Mouse (Mus musculus) neural tube, embryonic 13.5 days (tissue): ENCODE data around the gene Meox1. TPM values are rescaled to one million over a fixed set of nuclear protein-coding genes. Genes with fewer than 3 reads are reported as not detected.

Experiments used
- ATAC-seq: fragments of 200-750 bp; cut with Nextera tagmentation; 2 replicates; pipeline ENCODE4 v1.8.0; 2017; ENCODE audit warnings: low read depth, mild to moderate bottlenecking, moderate TSS enrichment, moderate library complexity
- H3K27ac ChIP-seq: fragments of 300-500 bp; sonication (generic); replicated peaks from 2 replicates; pipeline ENCODE4 v1.5.1; 2015; ENCODE audit warnings: moderate library complexity, mild to moderate bottlenecking, inconsistent platforms
- H3K27me3 ChIP-seq: fragments of 300-500 bp; sonication (generic); 2 replicates; pipeline ENCODE4 v1.6.1; 2015; ENCODE audit warnings: mild to moderate bottlenecking, inconsistent platforms
- H3K36me3 ChIP-seq: fragments of 300-500 bp; sonication (generic); 2 replicates; pipeline ENCODE4 v1.6.1; 2015; ENCODE audit warnings: mild to moderate bottlenecking, inconsistent platforms
- H3K4me1 ChIP-seq: fragments of 300-500 bp; sonication (generic); replicated peaks from 2 replicates; pipeline ENCODE4 v1.6.1; 2015; ENCODE audit warnings: inconsistent platforms
- H3K4me2 ChIP-seq: fragments of 300-500 bp; sonication (generic); 2 replicates; pipeline ENCODE4 v1.6.1; 2015; ENCODE audit warnings: inconsistent platforms, mild to moderate bottlenecking, moderate library complexity
- H3K4me3 ChIP-seq: fragments of 300-500 bp; sonication (generic); 2 replicates; pipeline ENCODE4 v1.5.1; 2015; ENCODE audit warnings: mild to moderate bottlenecking, inconsistent platforms
- H3K9ac ChIP-seq: fragments of 300-500 bp; sonication (generic); 2 replicates; pipeline ENCODE4 v1.6.1; 2015; ENCODE audit warnings: moderate library complexity, mild to moderate bottlenecking, inconsistent platforms
- H3K9me3 ChIP-seq: fragments of 300-500 bp; sonication (generic); 2 replicates; pipeline ENCODE4 v1.6.1; 2016; ENCODE audit warnings: inconsistent platforms
- WGBS: fragments of 180-500 bp; shearing (Covaris S2); methylation state at CpG from one replicate; pipeline ENCODE4 v1.1.7; 2015; 5-methylcytosine and 5-hydroxymethylcytosine counted together
- polyA plus RNA-seq: library from polyadenylated mRNA; unstranded; fragments of >200 nt; fragmentation: Nextera tagmentation; extraction: Ambion mirVana; gene quantifications from 2 replicates; pipeline ENCODE4 v1.2.1, GENCODE M21; 2015

The Meox1 gene
- 1.4 and 2.5 TPM in 2 replicates for polyA plus RNA-seq

DNA sequence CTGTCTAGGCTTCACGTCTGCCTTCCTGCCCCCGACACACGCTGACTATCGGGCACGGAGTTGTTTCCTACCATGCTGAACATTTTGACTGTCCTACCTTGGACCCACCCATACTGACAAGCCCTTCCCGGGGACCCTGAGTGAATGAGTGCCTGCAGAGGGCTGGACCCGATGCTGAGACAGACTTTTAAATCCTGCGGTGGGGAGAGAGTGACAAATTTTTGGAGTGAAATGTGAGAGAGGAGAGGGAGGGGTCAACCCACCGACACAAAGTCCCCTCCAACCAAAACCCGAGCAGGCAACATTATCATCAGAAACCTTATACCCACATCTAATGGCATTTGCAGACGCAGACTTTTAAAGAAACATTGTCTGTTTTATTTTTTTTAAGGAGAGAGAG, at the start of gene Meox1:
Gene Meox1 (minus strand): TSS at position 171 of the 400 bp plus-strand sequence.
- peaks cover 31% of the 10 kb centered on the region for H3K27me3 ChIP-seq
- H3K36me3 ChIP-seq, result no peaks in the 10 kb centered on the region
- peaks cover 43% of the 10 kb centered on the region for H3K4me1 ChIP-seq
- no peaks in the 10 kb centered on the region for H3K9me3 ChIP-seq
- peak within 1 kb of the TSS; percentile 43; the same call in 1 of the 2 replicates for H3K9ac ChIP-seq
- WGBS, result 27% methylated on average over 11 of the region's 11 CpGs
- no peak within 1 kb of the TSS for H3K4me3 ChIP-seq
- ATAC-seq, result no peak
- H3K4me2 ChIP-seq, result no peak within 1 kb of the TSS; the same call in 1 of the 2 replicates
- H3K27ac ChIP-seq, result no peak within 1 kb of the TSS

DNA sequence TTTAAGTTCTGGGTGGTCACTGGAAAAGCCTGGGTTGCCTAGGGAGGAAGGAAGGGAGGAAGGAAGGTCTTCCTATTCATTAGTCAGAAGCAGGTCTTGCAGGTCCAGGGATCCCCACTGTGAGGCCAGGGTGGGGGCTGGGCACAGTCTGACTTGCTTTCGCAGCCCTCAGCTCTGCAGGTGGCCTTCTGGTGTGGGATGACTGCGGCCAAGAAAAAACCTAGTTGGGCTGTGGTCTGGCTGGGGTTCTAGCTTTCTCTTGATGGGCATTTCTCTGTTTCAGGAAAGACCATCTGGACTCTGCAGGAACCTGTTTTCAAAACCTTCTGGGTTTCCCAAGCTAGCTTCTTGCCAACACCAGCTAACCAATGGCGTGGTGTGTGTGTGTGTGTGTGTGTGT, 48.9 kb upstream of the Meox1 start:
- ATAC-seq, result no peak
- peaks cover 13% of the 10 kb centered on the region for H3K27me3 ChIP-seq
- H3K36me3 ChIP-seq, result no peaks in the 10 kb centered on the region
- WGBS, result 34% methylated on average over 3 of the region's 3 CpGs
- H3K9me3 ChIP-seq, result peaks cover 6% of the 10 kb centered on the region; the same call in 1 of the 2 replicates
- no peak overlapping the region for H3K27ac ChIP-seq
- no peak overlapping the region for H3K4me2 ChIP-seq
- peaks cover under 1% of the 10 kb centered on the region; the same call in 1 of the 2 replicates for H3K4me1 ChIP-seq
- no peak overlapping the region for H3K9ac ChIP-seq
- H3K4me3 ChIP-seq, result no peak overlapping the region

DNA sequence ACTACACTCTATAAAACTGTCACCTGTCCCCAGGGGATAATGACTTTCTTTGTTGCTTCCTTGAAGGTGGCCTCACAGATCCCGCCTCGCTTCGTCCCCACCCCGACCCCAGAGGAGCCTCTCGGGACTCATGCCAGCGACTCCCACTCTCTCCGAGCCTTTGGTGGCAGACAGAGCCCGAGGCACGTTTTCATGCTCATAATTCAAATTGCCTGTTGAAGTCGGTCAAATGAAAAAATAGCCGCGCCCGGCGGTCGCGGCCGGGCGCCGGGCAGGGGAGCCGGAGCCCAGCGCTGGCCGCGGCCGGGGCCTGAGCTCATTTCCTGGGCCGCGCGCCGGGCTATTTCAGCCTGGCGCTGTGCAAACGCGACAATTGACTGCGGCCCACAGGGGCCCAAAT, 42.9 kb upstream of the Meox1 start:
- H3K27ac ChIP-seq, result no peak overlapping the region
- no peaks in the 10 kb centered on the region for H3K9me3 ChIP-seq
- peaks cover 21% of the 10 kb centered on the region for H3K4me1 ChIP-seq
- peak overlapping the region; percentile 69 for H3K9ac ChIP-seq
- WGBS, result under 1% methylated on average over 32 of the region's 32 CpGs
- H3K27me3 ChIP-seq, result peaks cover 37% of the 10 kb centered on the region
- H3K36me3 ChIP-seq, result no peaks in the 10 kb centered on the region
- peak overlapping the region; percentile 40 for H3K4me3 ChIP-seq
- peak overlapping the region; percentile 72 for H3K4me2 ChIP-seq
- 0 out of 2 replicates have a peak, but pooled peaks have one; percentile 51 for ATAC-seq

DNA sequence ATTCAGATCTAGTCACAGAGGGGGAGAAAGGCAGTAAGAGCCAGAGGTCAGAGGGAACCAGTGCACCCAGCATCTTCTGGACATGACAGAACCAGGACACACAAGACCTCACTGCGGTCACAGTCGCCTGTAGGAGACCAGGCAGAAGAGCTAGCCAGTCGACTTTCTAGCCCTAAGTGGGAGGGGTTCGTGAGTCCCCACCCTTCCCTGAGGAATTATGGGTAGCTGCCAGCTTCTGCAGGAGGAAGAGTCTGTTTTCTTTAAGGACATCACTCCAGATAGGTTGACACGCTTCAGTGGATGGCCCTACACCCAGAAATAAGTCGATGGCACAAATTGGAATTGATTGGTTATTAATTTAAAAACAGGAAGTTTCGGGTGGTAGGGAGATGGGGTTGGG, 42.2 kb upstream of the Meox1 start:
- H3K4me2 ChIP-seq, result peak overlapping the region; percentile 72; the same call in 1 of the 2 replicates
- ATAC-seq, result no peak
- WGBS, result 25% methylated on average over 7 of the region's 7 CpGs

DNA sequence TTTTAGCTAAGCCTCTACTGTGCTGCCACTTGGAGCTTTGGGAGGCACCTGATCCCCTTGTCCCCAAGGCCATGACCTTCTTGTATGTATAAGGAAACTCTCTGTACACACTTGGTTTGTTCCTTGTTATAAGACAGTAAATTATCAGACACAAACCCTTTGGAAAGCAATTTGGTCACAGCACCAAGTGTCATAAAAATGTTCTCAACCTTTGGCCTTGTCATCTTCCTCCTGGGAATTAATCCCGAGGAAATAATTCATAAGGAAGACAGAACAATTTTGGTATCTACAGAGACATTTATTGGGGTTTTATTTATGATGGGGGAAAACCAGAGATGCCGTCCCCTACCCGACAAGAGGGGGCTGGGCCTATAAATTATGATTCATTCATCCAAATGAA, 41.6 kb upstream of the Meox1 start:
- Histone ChIP-seq H3K9me3 (no peaks in the 10 kb centered on the region), H3K27me3 (peaks cover 37% of the 10 kb centered on the region), H3K4me2 (no peak overlapping the region), H3K27ac (no peak overlapping the region), H3K9ac (no peak overlapping the region), H3K36me3 (no peaks in the 10 kb centered on the region), H3K4me1 (peaks cover 21% of the 10 kb centered on the region), H3K4me3 (no peak overlapping the region)
- 46% methylated on average over 3 of the region's 3 CpGs for WGBS
- no peak for ATAC-seq

More for the DNA sequence above, 42.2 kb upstream of the Meox1 start:
- Histone ChIP-seq H3K4me1 (peaks cover 21% of the 10 kb centered on the region), H3K9ac (no peak overlapping the region), H3K36me3 (no peaks in the 10 kb centered on the region), H3K9me3 (no peaks in the 10 kb centered on the region), H3K27me3 (peaks cover 37% of the 10 kb centered on the region), H3K27ac (no peak overlapping the region), H3K4me3 (no peak overlapping the region)

DNA sequence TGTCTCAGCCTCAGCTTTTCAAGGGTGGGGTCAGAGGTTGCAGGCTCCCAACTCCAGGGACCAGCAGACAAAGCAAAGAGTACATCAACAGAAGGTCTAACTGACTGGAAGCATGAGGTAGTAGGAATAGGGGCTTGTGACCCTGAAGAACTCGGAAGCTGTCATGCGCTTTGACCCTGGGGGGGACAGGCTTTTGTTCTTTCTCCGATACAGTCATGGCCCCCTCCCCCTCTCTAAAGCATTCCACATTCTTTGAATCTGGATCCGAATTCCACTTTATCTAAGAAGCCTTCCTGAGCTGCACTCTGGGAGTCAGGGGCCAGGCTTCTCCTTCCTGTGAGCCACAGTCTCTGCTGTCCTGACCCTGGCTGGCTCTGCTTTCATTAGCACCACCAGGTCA, 37.8 kb upstream of the Meox1 start:
- Histone ChIP-seq H3K4me2 (no peak overlapping the region), H3K9me3 (no peaks in the 10 kb centered on the region), H3K9ac (no peak overlapping the region), H3K4me3 (no peak overlapping the region), H3K36me3 (no peaks in the 10 kb centered on the region), H3K27me3 (peaks cover 19% of the 10 kb centered on the region; the same call in 1 of the 2 replicates), H3K27ac (no peak overlapping the region), H3K4me1 (peaks cover 13% of the 10 kb centered on the region)
- 49% methylated on average over 4 of the region's 4 CpGs for WGBS
- no peak for ATAC-seq

- no peak for ATAC-seq
- Histone ChIP-seq H3K4me2 (no peak overlapping the region), H3K27me3 (peaks cover 3% of the 10 kb centered on the region)
Observed at GRCm38 (mm10) chr11:101928030-101928762, 34.0 kb upstream of the Meox1 start.

DNA sequence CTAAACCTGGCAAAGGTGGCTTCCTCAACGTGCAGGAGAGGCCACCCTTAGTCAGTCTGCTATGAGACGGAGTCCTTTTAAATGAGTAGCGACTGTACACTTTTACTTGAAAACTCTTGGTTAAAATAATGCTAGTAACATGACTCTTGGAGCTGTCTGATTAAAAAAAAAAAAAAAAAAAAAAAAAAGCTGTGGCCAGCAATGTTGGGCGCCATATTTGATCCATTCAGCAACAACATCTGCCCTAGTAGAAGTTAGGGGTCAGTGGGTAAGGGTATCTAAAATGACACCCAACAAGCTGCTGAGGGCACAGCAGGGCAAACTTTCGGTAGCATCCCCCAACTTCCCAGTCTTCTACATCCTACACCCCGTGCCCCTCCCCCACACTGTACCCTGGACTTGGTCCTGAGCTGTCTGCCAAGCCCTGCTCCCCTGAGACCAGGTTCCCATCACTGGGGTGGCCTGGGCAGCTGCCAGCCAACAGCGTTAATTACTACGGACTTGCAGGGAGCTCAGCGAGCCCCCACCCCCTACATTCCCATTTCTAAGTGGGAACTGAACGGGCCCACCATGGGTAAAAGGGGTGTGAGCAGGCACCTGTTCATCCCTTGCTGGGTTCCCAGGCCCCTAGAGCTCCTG, 32.9 kb upstream of the Meox1 start:
- peaks cover 3% of the 10 kb centered on the region; the same call in 1 of the 2 replicates for H3K4me1 ChIP-seq
- no peak overlapping the region for H3K27ac ChIP-seq
- no peak for ATAC-seq
- H3K27me3 ChIP-seq, result peaks cover 3% of the 10 kb centered on the region
- no peak overlapping the region for H3K4me3 ChIP-seq
- no peak overlapping the region for H3K4me2 ChIP-seq
- H3K9me3 ChIP-seq, result no peaks in the 10 kb centered on the region
- no peaks in the 10 kb centered on the region for H3K36me3 ChIP-seq
- no peak overlapping the region for H3K9ac ChIP-seq
- WGBS, result 70% methylated on average over 10 of the region's 10 CpGs

More at GRCm38 (mm10) chr11:101928030-101928762, 34.0 kb upstream of the Meox1 start:
- H3K9ac ChIP-seq, result no peak overlapping the region
- H3K36me3 ChIP-seq, result no peaks in the 10 kb centered on the region
- H3K9me3 ChIP-seq, result no peaks in the 10 kb centered on the region
- H3K4me1 ChIP-seq, result peaks cover 3% of the 10 kb centered on the region; the same call in 1 of the 2 replicates
- 26% methylated on average over 25 of the region's 25 CpGs for WGBS
- H3K27ac ChIP-seq, result no peak overlapping the region
- H3K4me3 ChIP-seq, result no peak overlapping the region

- Histone ChIP-seq H3K4me1 (peaks cover 3% of the 10 kb centered on the region; the same call in 1 of the 2 replicates), H3K27ac (no peak overlapping the region), H3K4me3 (no peak overlapping the region), H3K9me3 (no peaks in the 10 kb centered on the region), H3K4me2 (no peak overlapping the region), H3K27me3 (peaks cover 3% of the 10 kb centered on the region), H3K36me3 (no peaks in the 10 kb centered on the region), H3K9ac (no peak overlapping the region)
- WGBS, result 68% methylated on average over 6 of the region's 6 CpGs
- no peak for ATAC-seq
Observed at GRCm38 (mm10) chr11:101925636-101926035, 31.5 kb upstream of the Meox1 start.

- Histone ChIP-seq H3K27me3 (peaks cover 3% of the 10 kb centered on the region), H3K4me2 (no peak overlapping the region)
Observed at GRCm38 (mm10) chr11:101924441-101924976, 30.3 kb upstream of the Meox1 start.

DNA sequence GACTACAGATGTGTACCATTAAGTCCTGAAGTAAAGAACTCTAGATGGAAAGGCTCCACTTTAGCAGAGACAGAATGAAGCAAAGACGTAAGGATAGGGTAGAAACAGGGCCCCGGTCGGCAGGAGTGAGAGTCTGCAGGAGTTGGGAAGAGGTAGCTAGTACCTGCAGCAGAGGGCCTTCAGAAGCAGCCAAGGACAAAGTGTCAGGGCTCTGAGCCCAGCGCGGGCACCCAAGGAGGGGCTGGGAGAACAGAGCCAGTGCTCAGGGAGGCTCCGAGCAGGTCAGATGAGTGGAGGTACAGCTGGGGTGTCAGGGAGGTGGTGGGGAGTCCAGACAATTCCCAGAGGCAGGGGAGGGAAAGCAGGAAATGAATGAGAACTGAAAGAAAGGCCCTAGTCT, 29.8 kb upstream of the Meox1 start:
- 81% methylated on average over 6 of the region's 6 CpGs for WGBS

More at GRCm38 (mm10) chr11:101924441-101924976, 30.3 kb upstream of the Meox1 start:
- Histone ChIP-seq H3K9me3 (no peaks in the 10 kb centered on the region), H3K9ac (no peak overlapping the region), H3K4me3 (no peak overlapping the region), H3K27ac (no peak overlapping the region), H3K4me1 (peaks cover 3% of the 10 kb centered on the region; the same call in 1 of the 2 replicates), H3K36me3 (no peaks in the 10 kb centered on the region)
- 71% methylated on average over 19 of the region's 19 CpGs for WGBS
- no peak for ATAC-seq

GRCm38 (mm10) chr11:101921361-101921952, 27.3 kb upstream of the Meox1 start:
- 80% methylated on average over 12 of the region's 12 CpGs for WGBS
- Histone ChIP-seq H3K27me3 (peaks cover 23% of the 10 kb centered on the region), H3K4me1 (no peaks in the 10 kb centered on the region), H3K9ac (no peak overlapping the region), H3K4me2 (no peak overlapping the region), H3K4me3 (no peak overlapping the region), H3K36me3 (no peaks in the 10 kb centered on the region), H3K9me3 (no peaks in the 10 kb centered on the region), H3K27ac (no peak overlapping the region)
- no peak for ATAC-seq

More for the DNA sequence above, 29.8 kb upstream of the Meox1 start:
- Histone ChIP-seq H3K27me3 (peaks cover 7% of the 10 kb centered on the region), H3K9me3 (no peaks in the 10 kb centered on the region), H3K9ac (no peak overlapping the region), H3K4me1 (peaks cover 3% of the 10 kb centered on the region; the same call in 1 of the 2 replicates), H3K4me2 (no peak overlapping the region), H3K4me3 (no peak overlapping the region), H3K27ac (no peak overlapping the region), H3K36me3 (no peaks in the 10 kb centered on the region)
- no peak for ATAC-seq
